Mouse (Mus musculus) layer of hippocampus, adult 8-10 months (tissue): Measurements from ENCODE around the gene Arhgef17. TPM values are rescaled to one million over a fixed set of nuclear protein-coding genes. Genes with fewer than 3 reads are reported as not detected.

Source experiments
- DNase-seq, 2 experiments: peaks; one replicate each; pipeline ENCODE4 v3.0.0; 2022; ENCODE audit warnings: low spot score in 2 of 2
- total RNA-seq, 4 experiments: library from RNA; stranded (reverse); gene quantifications; 2 replicates each; pipeline ENCODE4 v1.2.4; 2022

The Arhgef17 gene
- total RNA-seq, 4 experiments from 2014 or later: 149 to 173 (median 162) TPM

GRCm38 (mm10) chr7:100917751-100918150 lies 14.2 kb downstream of the Arhgef17 start:
- no peak for DNase-seq

GRCm38 (mm10) chr7:100916526-100916925 lies 15.4 kb downstream of the Arhgef17 start:
- no peak for DNase-seq

GRCm38 (mm10) chr7:100915204-100915603 lies 16.7 kb downstream of the Arhgef17 start:
- no peak for DNase-seq

GRCm38 (mm10) chr7:100911791-100912190 lies 20.1 kb downstream of the Arhgef17 start:
- no peak for DNase-seq

GRCm38 (mm10) chr7:100911246-100911770 lies 20.6 kb downstream of the Arhgef17 start:
- DNase-seq: no peak

GRCm38 (mm10) chr7:100908567-100908966 lies 23.3 kb downstream of the Arhgef17 start:
- DNase-seq: no peak

GRCm38 (mm10) chr7:100908061-100908460 lies 23.8 kb downstream of the Arhgef17 start:
- no peak for DNase-seq

GRCm38 (mm10) chr7:100907231-100907630 lies 24.7 kb downstream of the Arhgef17 start:
- peak; percentile 67 to 88 for DNase-seq

GRCm38 (mm10) chr7:100906029-100906789 lies 25.7 kb downstream of the Arhgef17 start:
- no peak for DNase-seq

GRCm38 (mm10) chr7:100905037-100905436 lies 26.9 kb downstream of the Arhgef17 start:
- DNase-seq: no peak

- no peak for DNase-seq
Observed at GRCm38 (mm10) chr7:100904612-100905011, 27.3 kb downstream of the Arhgef17 start.

GRCm38 (mm10) chr7:100902451-100903137 lies 29.3 kb downstream of the Arhgef17 start:
- no peak for DNase-seq

GRCm38 (mm10) chr7:100897828-100898227 lies 34.1 kb downstream of the Arhgef17 start:
- no peak for DNase-seq

GRCm38 (mm10) chr7:100894833-100895226 lies 37.1 kb downstream of the Arhgef17 start:
- no peak for DNase-seq

- peak in 1 of 2 experiments; percentile 53 for DNase-seq
Observed at GRCm38 (mm10) chr7:100894057-100894832, 37.7 kb downstream of the Arhgef17 start.

GRCm38 (mm10) chr7:100893249-100894056 lies 38.5 kb downstream of the Arhgef17 start:
- DNase-seq: no peak

GRCm38 (mm10) chr7:100886535-100886934 lies 45.4 kb downstream of the Arhgef17 start:
- DNase-seq: peak in 1 of 2 experiments; percentile 58

- DNase-seq: no peak
Observed at GRCm38 (mm10) chr7:100884460-100884859, 47.4 kb downstream of the Arhgef17 start.

- no peak for DNase-seq
Observed at GRCm38 (mm10) chr7:100881950-100882349, 50.0 kb downstream of the Arhgef17 start.

GRCm38 (mm10) chr7:100881531-100881930 lies 50.4 kb downstream of the Arhgef17 start:
- DNase-seq: no peak

- DNase-seq: no peak
Observed at GRCm38 (mm10) chr7:100879595-100879994, 52.3 kb downstream of the Arhgef17 start.
